9 mouse cellular contexts compared by ENCODE assay signal in the genomic region with DNA sequence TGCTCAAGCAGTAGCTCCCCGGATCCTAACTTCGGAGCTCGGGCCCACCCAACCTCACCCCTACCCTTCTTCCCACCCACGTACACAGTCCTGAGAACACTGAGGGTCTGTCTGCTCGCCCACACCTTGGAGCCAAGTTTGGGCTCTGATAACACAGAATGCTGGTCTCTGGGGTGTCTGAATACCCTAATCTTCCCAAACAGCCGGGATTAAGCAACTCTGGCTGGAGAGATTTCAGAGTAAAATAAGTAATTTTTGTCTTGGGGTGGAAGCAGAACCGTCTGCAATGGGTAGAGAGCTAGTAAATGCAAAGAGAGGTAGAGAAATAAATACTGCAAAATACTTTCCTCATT. TPM values are rescaled to one million over a fixed set of nuclear protein-coding genes. Genes with fewer than 3 reads are reported as not detected.
A peak's percentile ranks its signal among the peaks of the same experiment; 100 is the strongest.
DNase-seq lines count a peak whose midpoint lies in the region; ATAC-seq and TF ChIP-seq lines count a peak whose summit lies in the region.
"Had no signal": no experiment of that assay in that cellular context is flagged by ENCODE, and none has a peak within 500 bp of the region (broad histone marks: within the 10 kb centered on the region; RNA-seq: fewer than 3 reads in every experiment).

No protein-coding gene starts in this region.

- peak overlapping the region; percentile 75 for H3K4me3 ChIP-seq in heart, embryonic 12.5 days
- H3K4me3 ChIP-seq in G1E (ENCODE audit: low read depth, low read length): peak overlapping the region; percentile 74; the same call in 1 of the 2 replicates
- H3K4me3 ChIP-seq in hindbrain, embryonic 11.5 days (ENCODE audit: low read depth, low read length): peak overlapping the region; percentile 74
- H3K4me3 ChIP-seq in midbrain, embryonic 10.5 days: peak overlapping the region; percentile 82

- H3K9me3 ChIP-seq in heart, embryonic 12.5 days (replicated peaks): no peaks in the 10 kb centered on the region
- no peaks in the 10 kb centered on the region for H3K9me3 ChIP-seq in G1E (replicated peaks)
- H3K9me3 ChIP-seq in hindbrain, embryonic 11.5 days (ENCODE audit: control insufficient read depth, low read length): no peaks in the 10 kb centered on the region
- H3K9me3 ChIP-seq in midbrain, embryonic 10.5 days (replicated peaks): no peaks in the 10 kb centered on the region

- intact Hi-C loops in heart, postnatal 25 days (cut with DNase I): no loop called here

- H3K4me2 ChIP-seq in heart, embryonic 12.5 days: peak overlapping the region; percentile 81
- peak overlapping the region; percentile 93 for H3K4me2 ChIP-seq in hindbrain, embryonic 11.5 days (replicated peaks; ENCODE audit: low read depth, low read length)

- peak overlapping the region; percentile 96 for H3K27ac ChIP-seq in heart, embryonic 12.5 days (ENCODE audit: poor library complexity, severe bottlenecking)
- H3K27ac ChIP-seq in hindbrain, embryonic 11.5 days (ENCODE audit: low read depth, low read length): peak overlapping the region; percentile 84; the same call in 1 of the 2 replicates
- peak overlapping the region; percentile 95 for H3K27ac ChIP-seq in midbrain, embryonic 10.5 days (replicated peaks)

- H3K9ac ChIP-seq in heart, embryonic 12.5 days: peak overlapping the region; percentile 86
- H3K9ac ChIP-seq in hindbrain, embryonic 11.5 days (ENCODE audit: low read depth, low read length): peak overlapping the region; percentile 87

- no peak for TF ChIP-seq CTCF in G1E (IDR thresholded peaks at IDR 0.05; ENCODE audit: low read depth, low read length)

- H3K36me3 ChIP-seq in heart, embryonic 12.5 days: peaks cover 42% of the 10 kb centered on the region
- peaks cover 26% of the 10 kb centered on the region for H3K36me3 ChIP-seq in G1E (replicated peaks)
- no peaks in the 10 kb centered on the region for H3K36me3 ChIP-seq in hindbrain, embryonic 11.5 days (ENCODE audit: control insufficient read depth, insufficient read depth, low read length)
- H3K36me3 ChIP-seq in midbrain, embryonic 10.5 days: peaks cover 46% of the 10 kb centered on the region

- no peak for ATAC-seq in heart, embryonic 12.5 days (ENCODE audit: insufficient number of reproducible peaks, low FRiP score)
- peak; percentile 72 for ATAC-seq in G1E (ENCODE audit: extremely low read depth, insufficient number of reproducible peaks, low FRiP score, poor library complexity, severe bottlenecking)
- ATAC-seq in hindbrain, embryonic 11.5 days (ENCODE audit: low FRiP score): no peak

- H3K27me3 ChIP-seq in heart, embryonic 12.5 days (replicated peaks): no peaks in the 10 kb centered on the region
- peaks cover 5% of the 10 kb centered on the region for H3K27me3 ChIP-seq in G1E (ENCODE audit: insufficient read depth, low read length)
- no peaks in the 10 kb centered on the region for H3K27me3 ChIP-seq in hindbrain, embryonic 11.5 days (ENCODE audit: control insufficient read depth, insufficient read depth, low read length)
- H3K27me3 ChIP-seq in midbrain, embryonic 10.5 days (ENCODE audit: low read depth, poor library complexity, severe bottlenecking): 0 out of 2 replicates have a peak, but pooled peaks cover 9% of the 10 kb centered on the region

- no peak for DNase-seq in heart, postnatal 25 days (ENCODE audit: low spot score)
- peak; percentile 48 for DNase-seq in G1E (ENCODE audit: low spot score)
- DNase-seq in hindbrain, embryonic 11.5 days (ENCODE audit: low spot score): no peak
- no peak for DNase-seq in midbrain, embryonic 10.5 days (ENCODE audit: low spot score)
- DNase-seq in urinary bladder, postnatal 10 days (ENCODE audit: low spot score): no peak
- DNase-seq in cerebellum, adult 9-11 months: no peak
- no peak for DNase-seq in gastrocnemius, adult 8-10 months (ENCODE audit: low spot score in 2 of 2)

- 3% methylated on average over 7 of the region's 7 CpGs for WGBS in heart, embryonic 12.5 days
- WGBS in hindbrain, embryonic 11.5 days: 9% methylated on average over 7 of the region's 7 CpGs
- WGBS in midbrain, embryonic 10.5 days: 5% methylated on average over 7 of the region's 7 CpGs

- H3K4me1 ChIP-seq in heart, embryonic 12.5 days (replicated peaks): peaks cover 22% of the 10 kb centered on the region
- H3K4me1 ChIP-seq in G1E (ENCODE audit: insufficient read depth, low read depth, low read length): peaks cover 56% of the 10 kb centered on the region
- H3K4me1 ChIP-seq in hindbrain, embryonic 11.5 days (replicated peaks; ENCODE audit: control insufficient read depth, insufficient read depth, low read length): peaks cover 5% of the 10 kb centered on the region; the same call in 1 of the 2 replicates
- peaks cover 51% of the 10 kb centered on the region for H3K4me1 ChIP-seq in midbrain, embryonic 10.5 days

RNA-seq across cellular contexts. Expression of gene Arhgef40, which starts 1.6 kb away (rescaled TPM):
- 104 and 111 TPM in 2 replicates for polyA plus RNA-seq in heart, embryonic 12.5 days (2016; fragmentation: Nextera tagmentation; extraction: Ambion mirVana)
- 10 to 100 TPM; 31.2 to 41.2 TPM for total RNA-seq in heart, postnatal 25 days (2021)
- total RNA-seq in G1E (2014; fragmentation: Nextera tagmentation) (33.9 and 37.5 TPM in 2 replicates), G1E (2017) (3.1 and 3.4 TPM in 2 replicates)
- 30.3 and 32.2 TPM in 2 replicates for polyA plus RNA-seq in G1E (2012)
- polyA plus RNA-seq in hindbrain, embryonic 11.5 days (2014; fragmentation: Nextera tagmentation; extraction: Ambion mirVana): 58.5 and 58.8 TPM in 2 replicates
- 85.4 and 99.8 TPM in 2 replicates for polyA plus RNA-seq in midbrain, embryonic 10.5 days (2016; fragmentation: Nextera tagmentation; extraction: Ambion mirVana)
- total RNA-seq in gastrocnemius, adult 8-10 months (2022): 1 to 10 TPM; 5.7 to 9.4 (median 6.2) TPM

RNA-seq across cellular contexts. Expression of gene Tmem253, which starts 29.3 kb away (rescaled TPM):
- polyA plus RNA-seq in heart, embryonic 12.5 days (2016; fragmentation: Nextera tagmentation; extraction: Ambion mirVana): 0.50 and 0.80 TPM in 2 replicates
- total RNA-seq in heart, postnatal 25 days (2021): 1 to 10 TPM; 3.3 to 3.9 TPM
- total RNA-seq in G1E (2014; fragmentation: Nextera tagmentation): 0.58 and 2.5 TPM in 2 replicates
- total RNA-seq in G1E (2017): 0.12 and 0.27 TPM in 2 replicates
- polyA plus RNA-seq in G1E (2012): 0.19 and 0.29 TPM in 2 replicates
- polyA plus RNA-seq in hindbrain, embryonic 11.5 days (2014; fragmentation: Nextera tagmentation; extraction: Ambion mirVana): 0.50 and 1.6 TPM in 2 replicates
- polyA plus RNA-seq in midbrain, embryonic 10.5 days (2016; fragmentation: Nextera tagmentation; extraction: Ambion mirVana): 0.67 and 1.2 TPM in 2 replicates
- total RNA-seq in gastrocnemius, adult 8-10 months (2022): 1 to 10 TPM in 3 of 4 experiments, under 1 TPM in 1; 0.60 to 1.4 (median 1.2) TPM
- total RNA-seq: common myeloid progenitor, adult 5-6 weeks had no signal

RNA-seq across cellular contexts. Expression of gene Zfp219, which starts 34.4 kb away (rescaled TPM):
- 21.5 and 23.6 TPM in 2 replicates for polyA plus RNA-seq in heart, embryonic 12.5 days (2016; fragmentation: Nextera tagmentation; extraction: Ambion mirVana)
- total RNA-seq in heart, postnatal 25 days (2021): 10 to 100 TPM; 24.8 to 29.0 TPM
- total RNA-seq in G1E (2014; fragmentation: Nextera tagmentation) (28.1 and 29.6 TPM in 2 replicates), G1E (2017) (16.4 and 16.9 TPM in 2 replicates)
- polyA plus RNA-seq in G1E (2012): 83.1 and 97.0 TPM in 2 replicates
- polyA plus RNA-seq in hindbrain, embryonic 11.5 days (2014; fragmentation: Nextera tagmentation; extraction: Ambion mirVana): 55.3 and 67.1 TPM in 2 replicates
- 89.4 and 96.6 TPM in 2 replicates for polyA plus RNA-seq in midbrain, embryonic 10.5 days (2016; fragmentation: Nextera tagmentation; extraction: Ambion mirVana)
- 10 to 100 TPM in 3 of 4 experiments, 1 to 10 TPM in 1; 9.9 to 14.0 (median 13.0) TPM for total RNA-seq in gastrocnemius, adult 8-10 months (2022)

RNA-seq across cellular contexts. Expression of gene Olfr221, which starts 56.1 kb away (rescaled TPM):
- not detected in 2 replicates for polyA plus RNA-seq in heart, embryonic 12.5 days (2016; fragmentation: Nextera tagmentation; extraction: Ambion mirVana)
- not detected for total RNA-seq in heart, postnatal 25 days (2021)
- total RNA-seq in G1E (2014; fragmentation: Nextera tagmentation) (not detected in 2 replicates), G1E (2017) (0.16 and 0.23 TPM in 2 replicates)
- polyA plus RNA-seq in G1E (2012): not detected in 2 replicates
- polyA plus RNA-seq in hindbrain, embryonic 11.5 days (2014; fragmentation: Nextera tagmentation; extraction: Ambion mirVana): not detected in 2 replicates
- polyA plus RNA-seq in midbrain, embryonic 10.5 days (2016; fragmentation: Nextera tagmentation; extraction: Ambion mirVana): not detected in 2 replicates
- not detected for total RNA-seq in gastrocnemius, adult 8-10 months (2022)
- total RNA-seq: common myeloid progenitor, adult 5-6 weeks had no signal
